Mouse (Mus musculus) Muller cell, postnatal 12 days (primary cell): ENCODE measurements around the gene Mvb12a.

Experiments used
- DNase-seq: peaks from one replicate; pipeline ENCODE4 v3.0.0-alpha.2; 2015; ENCODE audit errors: inconsistent ontology term

The Mvb12a gene

DNA sequence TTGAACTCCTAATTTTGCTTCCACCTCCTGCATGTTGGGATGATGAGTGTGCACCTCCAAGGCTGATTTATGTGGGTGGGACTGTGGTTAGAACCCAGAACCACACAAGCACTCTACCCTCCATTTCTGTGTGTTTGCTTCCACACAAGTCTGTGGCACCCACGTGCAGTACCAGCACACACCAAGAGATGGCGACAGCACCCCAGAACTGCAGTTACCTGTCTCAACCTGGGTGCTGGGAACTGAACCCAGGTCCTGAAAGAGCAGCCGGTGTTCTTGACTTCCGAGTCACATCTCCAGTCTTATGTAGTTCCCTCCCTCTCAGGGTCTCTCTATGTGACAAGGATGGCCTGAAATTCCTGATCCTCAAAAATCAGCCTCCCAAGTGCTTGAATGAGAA, 21.3 kb downstream of the Mvb12a start:
- DNase-seq: no peak

- DNase-seq: no peak
These were observed 23.8 kb downstream of the Mvb12a start, which contains the start of gene Nxnl1 for GRCm38 (mm10) chr8:71566501-71566900. Gene Nxnl1, minus strand, starts transcription at chr8:71566601.

GRCm38 (mm10) chr8:71567587-71567986, 24.9 kb downstream of the Mvb12a start:
- DNase-seq: no peak

GRCm38 (mm10) chr8:71568387-71568937, 25.7 kb downstream of the Mvb12a start, which contains the start of gene Slc27a1:
Gene Slc27a1, plus strand, starts transcription at chr8:71568882.
- DNase-seq: peak; percentile 64

DNA sequence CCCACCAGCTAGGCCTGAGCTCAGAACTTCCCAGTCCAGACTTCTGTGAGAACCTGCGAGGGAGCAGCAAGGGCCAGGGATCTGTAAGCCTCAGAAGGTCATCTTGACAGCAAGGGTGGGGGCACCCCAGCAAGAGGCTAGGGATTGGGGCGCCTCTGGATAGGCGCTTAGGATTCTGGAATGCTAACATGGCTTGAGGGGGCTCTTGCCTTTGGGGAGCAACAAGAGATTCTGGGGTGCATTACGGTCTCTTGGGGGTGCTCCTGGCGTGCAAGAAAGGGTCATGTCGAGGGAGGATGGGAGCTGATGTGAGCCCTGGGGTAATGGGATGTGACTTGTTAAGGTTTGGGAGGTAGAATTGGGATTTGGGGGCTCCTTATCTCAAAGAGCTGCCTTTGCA, 26.2 kb downstream of the Mvb12a start:
- no peak for DNase-seq

GRCm38 (mm10) chr8:71569366-71570290, 26.9 kb downstream of the Mvb12a start:
- DNase-seq: peak; percentile 89

DNA sequence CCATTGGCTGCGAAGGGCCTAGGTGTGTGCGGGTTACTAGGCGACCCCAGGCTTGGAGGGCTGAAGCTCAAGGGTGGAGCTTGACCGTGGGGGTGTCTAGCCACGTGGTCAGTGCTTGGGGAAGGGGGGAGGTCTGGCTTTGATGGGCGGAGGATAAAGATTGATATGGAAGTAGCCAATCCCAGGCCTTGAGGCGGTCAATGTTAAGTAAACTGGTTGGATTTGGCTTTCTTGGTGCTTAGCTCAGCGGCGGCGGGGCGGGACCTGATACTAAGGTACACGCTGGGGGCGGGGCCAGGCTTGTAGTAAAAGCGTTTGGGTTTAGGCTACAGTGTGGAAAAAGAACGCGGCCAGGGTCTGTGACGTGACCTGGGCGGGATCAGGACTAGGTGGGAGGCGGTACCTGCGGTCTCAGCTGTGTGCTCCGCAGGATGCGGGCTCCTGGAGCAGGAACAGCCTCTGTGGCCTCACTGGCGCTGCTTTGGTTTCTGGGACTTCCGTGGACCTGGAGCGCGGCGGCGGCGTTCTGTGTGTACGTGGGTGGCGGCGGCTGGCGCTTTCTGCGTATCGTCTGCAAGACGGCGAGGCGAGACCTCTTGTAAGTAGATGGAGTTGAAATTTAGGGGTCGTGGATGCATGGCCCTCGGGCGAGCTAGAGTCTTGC, 27.7 kb downstream of the Mvb12a start:
- peak; percentile 100 for DNase-seq

DNA sequence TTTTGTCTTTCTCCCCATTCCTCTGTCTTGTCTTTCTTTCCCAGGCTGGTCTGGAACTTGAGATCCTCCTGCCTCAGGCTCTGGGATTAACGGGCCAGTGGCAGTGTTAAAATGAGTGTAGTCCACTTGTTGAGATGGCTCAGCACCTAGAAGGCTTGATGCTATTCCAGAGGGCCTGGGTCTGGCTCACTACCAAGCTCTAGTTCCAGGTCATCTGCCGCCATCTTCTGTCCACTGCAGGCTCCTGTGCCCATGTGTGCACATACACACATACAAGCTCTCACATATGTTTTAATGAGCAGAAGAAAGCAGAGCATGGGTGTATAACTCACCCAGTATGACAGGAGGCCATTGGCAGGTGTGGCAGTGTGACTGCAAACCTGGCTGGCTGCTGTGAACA, 29.4 kb downstream of the Mvb12a start:
- peak; percentile 51 for DNase-seq

DNA sequence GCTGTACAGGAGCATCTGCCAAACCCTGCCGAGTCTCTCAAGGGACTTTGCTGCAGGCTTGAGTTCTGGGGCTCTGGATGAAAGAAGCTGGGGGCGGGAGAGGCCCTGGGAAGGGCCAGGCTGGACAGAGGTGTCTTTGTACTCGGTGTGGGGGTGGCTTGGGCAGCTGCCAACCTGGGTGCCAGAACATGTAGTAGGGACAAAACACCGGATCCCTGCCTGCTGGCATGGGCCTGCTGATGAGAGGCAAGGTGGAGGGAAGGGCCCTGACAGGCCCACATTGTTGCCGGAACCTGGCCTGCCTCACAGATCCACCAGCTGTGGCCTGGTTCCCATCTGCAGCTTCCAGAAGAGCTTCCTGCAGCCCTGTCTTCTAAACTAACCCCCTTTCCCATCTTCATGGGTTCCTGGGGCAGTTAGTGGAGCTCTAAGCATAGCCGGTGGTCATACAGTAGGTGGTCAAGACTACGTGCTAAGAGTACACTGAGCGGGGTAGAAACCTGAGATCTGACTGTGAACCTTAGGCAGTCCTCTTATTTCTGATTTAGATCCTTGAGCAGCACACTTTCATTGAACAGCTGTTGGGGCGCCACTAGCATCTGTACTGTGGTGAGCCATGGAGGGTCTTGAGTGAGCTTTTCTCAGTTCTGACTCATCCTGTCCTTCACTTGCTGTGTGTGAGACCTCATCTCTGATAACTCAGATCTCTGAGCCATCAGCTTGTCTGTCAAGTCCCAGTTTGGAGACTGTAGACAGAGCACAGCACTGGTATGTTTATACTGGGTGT, 30.3 kb downstream of the Mvb12a start:
- peak; percentile 100 for DNase-seq

DNA sequence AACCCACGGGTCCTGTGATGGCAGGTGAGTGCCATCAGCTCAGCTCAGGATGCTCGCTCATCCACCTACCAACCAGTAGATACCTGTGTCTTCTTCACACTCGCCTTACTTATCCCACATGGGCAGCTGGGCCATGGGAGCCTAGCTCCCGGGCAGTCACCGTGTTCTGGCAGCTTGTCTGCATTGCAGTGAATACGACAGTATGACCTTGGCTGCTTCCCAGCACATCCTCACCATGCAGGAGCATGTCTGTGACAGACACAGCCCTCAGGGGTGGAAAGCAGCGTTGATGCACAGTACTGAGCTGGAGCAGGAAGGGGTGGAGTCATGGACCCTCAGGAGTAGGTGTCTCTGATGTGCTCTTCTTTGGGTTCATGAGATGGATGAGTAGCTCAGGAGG, 31.7 kb downstream of the Mvb12a start:
- DNase-seq: no peak

DNA sequence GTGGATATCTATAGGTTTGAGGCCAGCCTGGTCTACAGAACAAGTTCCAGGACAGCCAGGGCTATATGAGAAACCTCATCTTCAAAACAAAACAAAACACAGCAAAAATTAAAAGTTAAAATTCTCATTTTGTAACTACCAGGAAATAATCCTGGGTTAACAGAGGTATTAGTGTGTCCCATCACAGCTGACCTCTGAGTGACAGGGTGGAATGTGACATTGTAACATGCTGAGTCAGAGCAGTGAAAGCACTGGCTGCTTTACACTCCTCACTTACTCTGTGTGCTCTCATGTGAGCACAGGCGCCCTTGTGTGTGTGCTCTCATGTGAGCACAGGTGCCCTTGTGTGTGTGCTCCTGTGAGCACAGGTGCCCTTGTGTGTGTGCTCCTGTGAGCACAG, 32.3 kb downstream of the Mvb12a start:
- DNase-seq: no peak

- DNase-seq: no peak
These were observed 35.2 kb downstream of the Mvb12a start for GRCm38 (mm10) chr8:71577856-71578387.

DNA sequence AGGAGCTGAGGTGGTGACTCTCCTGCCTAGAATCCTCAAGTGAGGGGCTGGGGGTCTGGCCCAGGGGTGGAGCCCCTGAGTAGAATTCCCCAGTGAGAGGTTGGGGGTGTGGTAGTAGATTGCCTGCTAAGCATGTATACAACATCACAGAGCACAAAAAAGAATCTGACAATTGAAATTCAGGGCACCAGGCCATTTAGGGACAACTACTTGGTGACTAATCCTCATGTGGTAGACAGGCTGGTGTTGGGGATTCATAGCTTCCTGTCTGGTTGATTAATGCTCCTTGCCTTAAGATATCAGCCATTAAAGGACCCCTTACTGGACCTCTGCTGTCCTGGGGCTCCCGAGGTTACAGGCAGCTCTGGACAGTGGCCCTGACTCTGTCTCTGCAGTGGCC, 36.3 kb downstream of the Mvb12a start:
- DNase-seq: peak; percentile 71

GRCm38 (mm10) chr8:71579476-71579875, 36.8 kb downstream of the Mvb12a start:
- DNase-seq: no peak

- DNase-seq: peak; percentile 58
These were observed 37.5 kb downstream of the Mvb12a start for GRCm38 (mm10) chr8:71580201-71580600.

- peak; percentile 57 for DNase-seq
These were observed 44.2 kb downstream of the Mvb12a start for GRCm38 (mm10) chr8:71586891-71587290.

DNA sequence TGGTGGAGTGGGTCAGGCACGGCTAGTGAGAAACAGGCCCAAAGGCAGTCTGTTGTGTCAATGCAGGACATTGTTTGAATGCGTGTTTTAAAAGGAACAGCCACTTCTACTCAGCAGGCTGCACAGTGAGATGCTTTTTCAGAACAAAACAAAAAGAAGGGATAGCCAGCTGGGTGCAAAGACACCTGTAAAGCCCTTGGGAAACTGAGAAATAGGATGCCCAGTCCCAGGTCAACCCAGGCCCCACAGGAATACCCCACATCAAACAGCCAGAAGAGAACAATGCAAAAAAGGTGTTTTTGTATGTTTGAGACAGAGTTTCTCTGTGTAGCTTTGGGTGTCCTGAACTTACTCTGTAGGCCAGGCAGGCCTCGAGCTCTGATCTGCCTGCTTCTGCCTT, 46.0 kb downstream of the Mvb12a start:
- DNase-seq: no peak

DNA sequence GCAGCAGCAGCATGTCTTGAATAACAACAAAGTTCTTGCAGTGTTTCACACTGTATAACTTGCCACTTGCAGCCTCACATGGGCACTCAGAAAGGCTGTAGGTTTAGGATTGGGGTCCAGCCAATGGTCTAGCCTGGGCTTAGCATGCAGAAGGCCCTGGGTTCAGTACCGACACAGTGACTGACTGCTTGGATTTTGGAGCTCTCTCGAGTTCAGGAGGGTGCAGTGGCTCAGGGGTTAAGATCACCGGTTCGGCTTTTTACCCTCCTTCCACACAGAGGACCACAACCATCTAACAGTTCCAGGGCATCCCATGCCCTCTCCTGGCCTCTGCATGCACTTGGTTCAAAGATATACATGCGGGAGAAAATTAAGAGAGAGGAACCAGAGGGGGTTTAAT, 48.3 kb downstream of the Mvb12a start:
- DNase-seq: no peak

DNA sequence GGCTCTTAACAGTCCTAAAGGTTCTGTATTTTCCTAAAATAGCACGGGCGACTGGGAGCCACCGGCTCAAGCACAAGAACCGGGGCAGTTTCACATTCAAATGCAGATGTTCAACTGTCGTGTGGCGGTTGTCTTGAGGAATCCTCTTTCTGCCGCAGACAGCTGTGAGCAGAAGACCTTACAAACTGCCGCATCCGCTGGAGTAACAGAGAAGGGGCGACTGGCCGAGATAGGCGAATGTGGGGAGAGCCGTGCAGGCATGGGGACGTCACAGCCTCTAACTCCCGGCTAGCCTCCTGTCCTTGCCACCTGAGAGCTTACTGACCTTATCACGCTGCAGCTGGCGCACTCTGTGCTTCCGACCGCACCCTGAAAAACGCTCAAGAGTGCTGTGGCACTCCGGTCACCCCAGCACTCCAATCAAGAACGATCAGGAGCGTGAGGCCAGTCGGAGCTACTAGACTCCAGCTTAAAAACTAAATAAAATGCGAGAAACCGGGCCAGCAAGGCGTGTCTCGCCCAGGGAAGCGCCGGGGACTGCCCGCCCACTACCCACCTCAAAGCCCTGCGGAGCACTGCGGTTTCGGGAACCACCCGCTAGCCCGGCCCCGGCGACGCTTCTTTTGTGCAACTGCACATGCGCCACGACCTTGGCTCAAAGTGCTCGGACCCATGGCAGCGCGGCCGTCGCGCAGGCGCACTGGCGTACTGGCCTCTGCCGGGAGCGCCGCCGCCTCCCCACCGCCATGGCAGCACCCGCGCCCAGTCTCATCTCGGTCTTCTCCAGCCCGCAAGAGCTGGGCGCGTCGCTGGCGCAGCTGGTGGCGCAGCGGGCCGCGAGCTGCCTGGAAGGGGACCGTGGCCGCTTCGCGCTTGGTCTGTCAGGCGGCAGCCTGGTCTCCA, 49.0 kb downstream of the Mvb12a start, which contains the start of gene Pgls:
Pgls (plus strand) TSS at position 706 of the 903 bp plus-strand sequence.
- DNase-seq: peak; percentile 97
